In the genomic region with DNA sequence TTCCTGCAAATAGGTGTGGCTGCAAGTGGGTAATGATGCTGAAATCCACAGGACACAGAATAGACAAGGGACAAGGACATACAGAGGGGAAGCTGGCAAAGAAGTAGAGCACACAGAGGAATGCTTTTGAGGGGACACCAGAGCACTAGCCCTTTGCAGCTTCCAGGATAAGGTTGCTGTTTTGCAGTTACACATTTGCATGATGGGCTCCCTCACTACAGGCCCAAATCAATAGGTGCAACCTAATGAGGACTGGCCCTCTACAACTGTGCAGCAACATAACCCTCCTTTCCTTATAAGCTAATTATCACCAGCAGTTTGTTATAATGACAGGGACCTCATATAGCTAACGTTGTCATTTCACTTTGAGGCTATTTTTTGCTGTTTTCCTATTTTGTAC, we compare ENCODE assay signal across 22 mouse cellular contexts.
DNase-seq lines count a peak whose midpoint lies in the region; ATAC-seq lines count a peak whose summit lies in the region.
"Had no signal": no experiment of that assay in that cellular context is flagged by ENCODE, and none has a peak within 500 bp of the region (broad histone marks: within the 10 kb centered on the region; RNA-seq: fewer than 3 reads in every experiment).

No protein-coding gene starts in this region.

- WGBS in forebrain, embryonic 14.5 days = 23% methylated on average over 1 of the region's 1 CpGs
- WGBS in forebrain, embryonic 10.5 days = 72% methylated on average over 1 of the region's 1 CpGs
- 28% methylated on average over 1 of the region's 1 CpGs for WGBS in forebrain, embryonic 15.5 days

- DNase-seq in forebrain, embryonic 14.5 days (ENCODE audit: low spot score) = no peak
- no peak for DNase-seq in forebrain, embryonic 10.5 days (ENCODE audit: extremely low spot score, low spot score)
- DNase-seq in ZHBTc4 (ENCODE audit: low read depth, low spot score) = peak; percentile 13
- no peak for DNase-seq in right cerebral cortex, postnatal 36 days (ENCODE audit: low spot score in 2 of 2)
- no peak for DNase-seq in lung, postnatal 4 days
- DNase-seq: adrenal gland, postnatal 10 days; adrenal gland, postnatal 36 days; cerebellum, adult 11 months; cerebellum, adult 2 months; cerebellum, adult 9-11 months; cerebellum, postnatal 25 days; gastrocnemius, postnatal 10 days; gastrocnemius, postnatal 36 days; heart, adult 2 months had no signal

- H3K4me3 ChIP-seq in forebrain, embryonic 14.5 days (ENCODE audit: low read depth, low read length) = no peak overlapping the region
- no peak overlapping the region for H3K4me3 ChIP-seq in forebrain, embryonic 10.5 days
- H3K4me3 ChIP-seq in forebrain, embryonic 15.5 days = no peak overlapping the region
- H3K4me3 ChIP-seq: embryonic facial prominence, embryonic 12.5 days; embryonic facial prominence, embryonic 15.5 days; heart, adult 2 months; hindbrain, embryonic 12.5 days; hindbrain, embryonic 15.5 days had no signal

- no peak overlapping the region for H3K4me2 ChIP-seq in forebrain, embryonic 14.5 days (ENCODE audit: low read length)
- no peak overlapping the region for H3K4me2 ChIP-seq in forebrain, embryonic 15.5 days (replicated peaks)
- H3K4me2 ChIP-seq: embryonic facial prominence, embryonic 12.5 days; embryonic facial prominence, embryonic 15.5 days; heart, embryonic 11.5 days; hindbrain, embryonic 12.5 days; hindbrain, embryonic 15.5 days had no signal

- H3K9ac ChIP-seq in forebrain, embryonic 14.5 days (ENCODE audit: low read length) = no peak overlapping the region
- no peak overlapping the region for H3K9ac ChIP-seq in forebrain, embryonic 15.5 days (replicated peaks)
- H3K9ac ChIP-seq: embryonic facial prominence, embryonic 12.5 days; embryonic facial prominence, embryonic 15.5 days; hindbrain, embryonic 12.5 days; hindbrain, embryonic 15.5 days had no signal

- H3K36me3 ChIP-seq in forebrain, embryonic 14.5 days (ENCODE audit: control insufficient read depth, insufficient read depth, low read length) = no peaks in the 10 kb centered on the region
- no peaks in the 10 kb centered on the region for H3K36me3 ChIP-seq in forebrain, embryonic 10.5 days (replicated peaks)
- no peaks in the 10 kb centered on the region for H3K36me3 ChIP-seq in forebrain, embryonic 15.5 days
- H3K36me3 ChIP-seq: embryonic facial prominence, embryonic 12.5 days; embryonic facial prominence, embryonic 15.5 days; hindbrain, embryonic 12.5 days; hindbrain, embryonic 15.5 days had no signal

- peaks cover 9% of the 10 kb centered on the region for H3K4me1 ChIP-seq in forebrain, embryonic 14.5 days (ENCODE audit: control insufficient read depth, insufficient read depth, low read length)
- H3K4me1 ChIP-seq in forebrain, embryonic 10.5 days = peaks cover 19% of the 10 kb centered on the region
- peaks cover 12% of the 10 kb centered on the region for H3K4me1 ChIP-seq in forebrain, embryonic 15.5 days
- H3K4me1 ChIP-seq: embryonic facial prominence, embryonic 12.5 days; embryonic facial prominence, embryonic 15.5 days; hindbrain, embryonic 15.5 days had no signal

- peak; percentile 61; the same call in 1 of the 2 replicates for ATAC-seq in forebrain, embryonic 14.5 days
- ATAC-seq in forebrain, embryonic 15.5 days (replicated peaks) = 0 out of 2 replicates have a peak, but pooled peaks have one; percentile 17
- ATAC-seq: CD4-positive, CD25-positive, alpha-beta regulatory T cell, adult 4 months; intestine, postnatal 0 days had no signal

- H3K9me3 ChIP-seq in forebrain, embryonic 14.5 days (replicated peaks; ENCODE audit: control insufficient read depth, low read length) = no peaks in the 10 kb centered on the region
- no peaks in the 10 kb centered on the region for H3K9me3 ChIP-seq in forebrain, embryonic 10.5 days
- no peaks in the 10 kb centered on the region for H3K9me3 ChIP-seq in forebrain, embryonic 15.5 days
- H3K9me3 ChIP-seq: embryonic facial prominence, embryonic 12.5 days; embryonic facial prominence, embryonic 15.5 days; hindbrain, embryonic 12.5 days; hindbrain, embryonic 15.5 days had no signal

- no peak overlapping the region for H3K27ac ChIP-seq in forebrain, embryonic 14.5 days (ENCODE audit: low read depth, low read length)
- no peak overlapping the region for H3K27ac ChIP-seq in forebrain, embryonic 10.5 days
- peak overlapping the region; percentile 1; the same call in 1 of the 2 replicates for H3K27ac ChIP-seq in forebrain, embryonic 15.5 days (replicated peaks)
- H3K27ac ChIP-seq: embryonic facial prominence, embryonic 12.5 days; embryonic facial prominence, embryonic 15.5 days; heart, adult 2 months; hindbrain, embryonic 12.5 days; hindbrain, embryonic 15.5 days had no signal

- H3K27me3 ChIP-seq in forebrain, embryonic 14.5 days (replicated peaks; ENCODE audit: control insufficient read depth, insufficient read depth, low read length) = no peaks in the 10 kb centered on the region
- H3K27me3 ChIP-seq in forebrain, embryonic 10.5 days (ENCODE audit: poor library complexity, severe bottlenecking) = peaks cover 5% of the 10 kb centered on the region; the same call in 1 of the 2 replicates
- no peaks in the 10 kb centered on the region for H3K27me3 ChIP-seq in forebrain, embryonic 15.5 days
- H3K27me3 ChIP-seq: embryonic facial prominence, embryonic 12.5 days; embryonic facial prominence, embryonic 15.5 days; hindbrain, embryonic 12.5 days; hindbrain, embryonic 15.5 days had no signal
